Mouse (Mus musculus): Measurements from ENCODE around the gene Armc2.

DNA sequence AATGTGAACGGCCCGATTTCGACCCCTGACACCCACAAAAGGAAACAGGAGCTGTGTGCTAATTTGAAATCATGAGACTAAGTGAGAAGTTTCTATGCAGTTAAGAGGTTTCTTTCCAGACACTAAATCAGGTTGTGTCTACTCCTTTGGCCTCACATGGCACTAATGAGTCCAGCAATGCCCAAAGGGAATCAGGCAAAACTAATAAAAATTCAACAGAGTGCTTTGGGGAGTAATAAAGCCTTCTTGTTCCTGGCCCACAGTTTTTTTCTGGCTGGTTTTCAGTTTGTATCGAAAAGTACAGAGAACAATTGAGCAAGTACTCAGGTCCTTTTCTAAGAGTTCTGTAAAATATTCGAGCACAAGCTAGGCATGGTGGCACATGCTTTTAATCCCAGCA, 4.2 kb downstream of the Armc2 start:
- no peak for TF ChIP-seq CTCF (IDR thresholded peaks at IDR 0.05 in 2 of 3, conservative IDR thresholded peaks at IDR 0.05 in 1 of 3; ENCODE audit: control insufficient read depth in 1 of 3, insufficient read depth in 1 of 3, low read depth in 2 of 3, low read length in 3 of 3, poor library complexity in 1 of 3, severe bottlenecking in 1 of 3)
- no peak for TF ChIP-seq RAD21 (IDR thresholded peaks at IDR 0.05; ENCODE audit: low read depth, low read length)
- TF ChIP-seq ETS1 (IDR thresholded peaks at IDR 0.05; ENCODE audit: low read depth, low read length): no peak
- no peak for TF ChIP-seq EP300 (IDR thresholded peaks at IDR 0.05; ENCODE audit: low read depth in 1 of 2, low read length in 2 of 2)

Measured in MEL (cell line).